Mouse (Mus musculus): ENCODE results near the gene Inava. TPM values are rescaled to one million over a fixed set of nuclear protein-coding genes. Genes with fewer than 3 reads are reported as not detected.

The Inava gene
- polyA plus RNA-seq, 1 experiment from 2014 or later = 5.2 TPM

GRCm38 (mm10) chr1:136227870-136228269 lies 6.2 kb downstream of the Inava start:
- no peaks in the 10 kb centered on the region for H3K9me3 ChIP-seq (replicated peaks; ENCODE audit: control insufficient read depth, low read length)
- WGBS = 57% methylated on average over 4 of the region's 4 CpGs
- peaks cover 37% of the 10 kb centered on the region for H3K4me1 ChIP-seq (ENCODE audit: control insufficient read depth, insufficient read depth, low read length)
- no peak overlapping the region for H3K27ac ChIP-seq (ENCODE audit: low read depth, low read length)
- ATAC-seq = no peak
- H3K36me3 ChIP-seq (ENCODE audit: control insufficient read depth, insufficient read depth, low read length) = peaks cover 34% of the 10 kb centered on the region
- no peak overlapping the region for H3K9ac ChIP-seq (ENCODE audit: low read length)
- no peak overlapping the region for H3K4me2 ChIP-seq (ENCODE audit: low read length)
- H3K27me3 ChIP-seq (replicated peaks; ENCODE audit: control insufficient read depth, insufficient read depth, low read length) = no peaks in the 10 kb centered on the region
- no peak overlapping the region for H3K4me3 ChIP-seq (ENCODE audit: low read depth, low read length)
- DNase-seq (ENCODE audit: low spot score) = no peak

GRCm38 (mm10) chr1:136226626-136227025 lies 7.4 kb downstream of the Inava start:
- no peak overlapping the region for H3K9ac ChIP-seq (ENCODE audit: low read length)
- peaks cover 39% of the 10 kb centered on the region for H3K36me3 ChIP-seq (ENCODE audit: control insufficient read depth, insufficient read depth, low read length)
- H3K9me3 ChIP-seq (replicated peaks; ENCODE audit: control insufficient read depth, low read length) = no peaks in the 10 kb centered on the region
- no peak overlapping the region for H3K4me3 ChIP-seq (ENCODE audit: low read depth, low read length)
- no peak for DNase-seq (ENCODE audit: low spot score)
- H3K27ac ChIP-seq (ENCODE audit: low read depth, low read length) = no peak overlapping the region
- peaks cover 29% of the 10 kb centered on the region for H3K4me1 ChIP-seq (ENCODE audit: control insufficient read depth, insufficient read depth, low read length)
- 94% methylated on average over 8 of the region's 8 CpGs for WGBS
- no peak for ATAC-seq
- H3K4me2 ChIP-seq (ENCODE audit: low read length) = no peak overlapping the region
- no peaks in the 10 kb centered on the region for H3K27me3 ChIP-seq (replicated peaks; ENCODE audit: control insufficient read depth, insufficient read depth, low read length)

DNA sequence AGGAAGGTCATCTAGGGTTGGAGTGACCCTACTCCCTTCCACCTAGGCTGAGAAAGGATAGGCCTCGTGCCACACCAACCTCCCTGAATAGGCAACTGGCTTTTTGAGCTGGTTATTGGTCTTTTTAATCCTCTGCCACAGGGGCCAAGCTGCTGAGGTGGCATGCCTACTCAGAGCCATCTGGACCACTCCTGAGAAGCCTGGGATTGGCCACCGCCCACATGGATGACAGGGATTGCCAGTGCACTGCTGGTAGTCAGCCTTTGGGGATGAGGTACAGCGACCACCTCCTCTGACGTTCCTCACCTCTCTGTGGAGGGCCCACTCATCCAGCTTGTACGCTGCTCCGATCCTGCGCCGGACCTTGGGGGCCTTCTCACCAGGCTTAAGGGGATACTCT lies 8.2 kb downstream of the Inava start:
- Histone ChIP-seq H3K4me1 (ENCODE audit: control insufficient read depth, insufficient read depth, low read length) (peaks cover 21% of the 10 kb centered on the region), H3K4me2 (ENCODE audit: low read length) (no peak overlapping the region), H3K27ac (ENCODE audit: low read depth, low read length) (no peak overlapping the region), H3K9me3 (replicated peaks; ENCODE audit: control insufficient read depth, low read length) (no peaks in the 10 kb centered on the region), H3K4me3 (ENCODE audit: low read depth, low read length) (no peak overlapping the region), H3K27me3 (replicated peaks; ENCODE audit: control insufficient read depth, insufficient read depth, low read length) (no peaks in the 10 kb centered on the region), H3K36me3 (ENCODE audit: control insufficient read depth, insufficient read depth, low read length) (peaks cover 41% of the 10 kb centered on the region), H3K9ac (ENCODE audit: low read length) (no peak overlapping the region)
- 93% methylated on average over 8 of the region's 8 CpGs for WGBS
- DNase-seq (ENCODE audit: low spot score) = no peak
- ATAC-seq = no peak

GRCm38 (mm10) chr1:136223758-136224342 lies 10.2 kb downstream of the Inava start:
- no peak for ATAC-seq
- Histone ChIP-seq H3K27me3 (replicated peaks; ENCODE audit: control insufficient read depth, insufficient read depth, low read length) (no peaks in the 10 kb centered on the region), H3K27ac (ENCODE audit: low read depth, low read length) (no peak overlapping the region), H3K4me1 (ENCODE audit: control insufficient read depth, insufficient read depth, low read length) (peaks cover 10% of the 10 kb centered on the region), H3K9ac (ENCODE audit: low read length) (no peak overlapping the region), H3K4me2 (ENCODE audit: low read length) (no peak overlapping the region), H3K36me3 (ENCODE audit: control insufficient read depth, insufficient read depth, low read length) (peaks cover 58% of the 10 kb centered on the region), H3K4me3 (ENCODE audit: low read depth, low read length) (no peak overlapping the region), H3K9me3 (replicated peaks; ENCODE audit: control insufficient read depth, low read length) (no peaks in the 10 kb centered on the region)
- 94% methylated on average over 10 of the region's 10 CpGs for WGBS
- no peak for DNase-seq (ENCODE audit: low spot score)

GRCm38 (mm10) chr1:136222386-136222785 lies 11.7 kb downstream of the Inava start:
- no peak for ATAC-seq
- Histone ChIP-seq H3K36me3 (ENCODE audit: control insufficient read depth, insufficient read depth, low read length) (peaks cover 71% of the 10 kb centered on the region), H3K4me2 (ENCODE audit: low read length) (no peak overlapping the region), H3K4me3 (ENCODE audit: low read depth, low read length) (no peak overlapping the region), H3K27ac (ENCODE audit: low read depth, low read length) (no peak overlapping the region), H3K4me1 (ENCODE audit: control insufficient read depth, insufficient read depth, low read length) (no peaks in the 10 kb centered on the region), H3K9ac (ENCODE audit: low read length) (no peak overlapping the region), H3K9me3 (replicated peaks; ENCODE audit: control insufficient read depth, low read length) (no peaks in the 10 kb centered on the region), H3K27me3 (replicated peaks; ENCODE audit: control insufficient read depth, insufficient read depth, low read length) (no peaks in the 10 kb centered on the region)
- whole genome bisulfite sequencing = 91% methylated on average over 10 of the region's 10 CpGs
- DNase-seq (ENCODE audit: low spot score) = no peak

DNA sequence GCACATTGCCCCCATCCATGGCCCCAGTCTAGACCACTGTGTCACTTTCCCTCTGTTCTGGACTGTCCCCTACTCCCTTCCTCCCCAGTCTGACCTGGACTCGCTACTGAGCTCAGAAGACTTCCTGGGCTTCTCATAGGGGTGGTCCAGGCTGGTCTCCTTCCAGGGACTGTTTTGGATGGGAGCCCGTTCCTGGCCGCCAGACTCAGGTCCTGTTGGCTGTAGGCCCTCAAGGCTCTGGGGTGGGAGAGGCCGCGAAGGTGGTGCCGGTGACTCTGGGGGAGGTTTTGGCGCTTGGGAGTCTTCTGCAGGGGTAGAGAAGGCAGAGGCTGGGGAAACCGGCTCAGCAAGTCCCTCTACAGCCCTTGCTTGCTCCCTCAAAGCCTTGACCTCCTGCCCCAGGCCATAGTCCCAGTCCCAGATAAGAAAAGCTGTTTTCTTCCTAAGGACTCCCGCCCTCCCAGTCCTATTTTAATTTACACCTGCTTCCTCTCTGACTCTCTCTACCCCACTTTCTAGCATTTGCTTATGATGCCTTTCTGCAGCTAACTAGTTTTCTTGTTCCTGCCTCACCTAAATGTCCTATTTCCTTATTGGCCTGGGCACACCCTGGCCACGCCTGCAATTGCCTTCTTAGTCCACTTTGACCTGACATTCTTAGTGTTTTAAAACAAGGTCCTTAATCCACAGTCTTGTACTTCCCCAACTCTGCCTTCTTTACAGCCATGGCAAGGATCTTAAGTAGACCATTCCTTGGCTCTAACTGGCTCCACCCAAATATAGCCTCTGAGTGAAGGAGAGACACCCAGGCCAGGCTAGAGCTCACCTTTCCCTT lies 13.8 kb downstream of the Inava start:
- H3K4me1 ChIP-seq (ENCODE audit: control insufficient read depth, insufficient read depth, low read length) = no peaks in the 10 kb centered on the region
- H3K36me3 ChIP-seq (ENCODE audit: control insufficient read depth, insufficient read depth, low read length) = peaks cover 75% of the 10 kb centered on the region
- no peak for DNase-seq (ENCODE audit: low spot score)
- 85% methylated on average over 10 of the region's 10 CpGs for WGBS
- no peak overlapping the region for H3K4me3 ChIP-seq (ENCODE audit: low read depth, low read length)
- ATAC-seq = no peak
- no peaks in the 10 kb centered on the region for H3K27me3 ChIP-seq (replicated peaks; ENCODE audit: control insufficient read depth, insufficient read depth, low read length)
- H3K9me3 ChIP-seq (replicated peaks; ENCODE audit: control insufficient read depth, low read length) = no peaks in the 10 kb centered on the region
- no peak overlapping the region for H3K27ac ChIP-seq (ENCODE audit: low read depth, low read length)
- H3K4me2 ChIP-seq (ENCODE audit: low read length) = no peak overlapping the region
- no peak overlapping the region for H3K9ac ChIP-seq (ENCODE audit: low read length)

DNA sequence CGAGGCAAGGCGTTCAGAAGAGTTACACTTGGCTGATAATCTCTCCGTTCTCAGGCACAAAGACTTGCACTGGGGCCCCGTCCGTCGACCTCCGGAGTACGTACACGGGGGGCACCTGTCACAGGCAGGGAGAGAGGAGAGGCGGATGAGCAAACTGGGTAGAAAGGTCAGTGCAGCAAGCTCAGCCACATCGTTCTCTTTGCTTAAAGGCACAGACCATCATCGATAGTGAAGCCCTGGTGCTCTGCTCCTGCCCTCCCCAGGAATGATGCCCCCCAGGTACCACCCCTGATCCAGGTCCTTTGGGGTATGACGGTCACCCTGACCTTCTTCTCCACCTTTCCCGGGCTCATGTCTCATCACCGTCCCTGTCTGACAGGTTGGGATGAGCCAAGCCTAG lies 19.8 kb downstream of the Inava start:
- WGBS = 84% methylated on average over 15 of the region's 15 CpGs
- no peak overlapping the region for H3K27ac ChIP-seq (ENCODE audit: low read depth, low read length)
- DNase-seq (ENCODE audit: low spot score) (no peak), ATAC-seq (no peak)
- peaks cover 55% of the 10 kb centered on the region for H3K36me3 ChIP-seq (ENCODE audit: control insufficient read depth, insufficient read depth, low read length)
- H3K4me2 ChIP-seq (ENCODE audit: low read length) = no peak overlapping the region
- H3K4me1 ChIP-seq (ENCODE audit: control insufficient read depth, insufficient read depth, low read length) = no peaks in the 10 kb centered on the region
- no peak overlapping the region for H3K9ac ChIP-seq (ENCODE audit: low read length)
- H3K9me3 ChIP-seq (replicated peaks; ENCODE audit: control insufficient read depth, low read length) = no peaks in the 10 kb centered on the region
- no peak overlapping the region for H3K4me3 ChIP-seq (ENCODE audit: low read depth, low read length)
- H3K27me3 ChIP-seq (replicated peaks; ENCODE audit: control insufficient read depth, insufficient read depth, low read length) = no peaks in the 10 kb centered on the region

- Histone ChIP-seq H3K27ac (ENCODE audit: low read depth, low read length) (no peak within 1 kb of the TSS), H3K36me3 (ENCODE audit: control insufficient read depth, insufficient read depth, low read length) (peaks cover 41% of the 10 kb centered on the region), H3K27me3 (replicated peaks; ENCODE audit: control insufficient read depth, insufficient read depth, low read length) (no peaks in the 10 kb centered on the region), H3K4me1 (ENCODE audit: control insufficient read depth, insufficient read depth, low read length) (no peaks in the 10 kb centered on the region), H3K9ac (ENCODE audit: low read length) (no peak within 1 kb of the TSS), H3K9me3 (replicated peaks; ENCODE audit: control insufficient read depth, low read length) (no peaks in the 10 kb centered on the region), H3K4me2 (ENCODE audit: low read length) (no peak within 1 kb of the TSS), H3K4me3 (ENCODE audit: low read depth, low read length) (no peak within 1 kb of the TSS)
- 44% methylated on average over 3 of the region's 3 CpGs for WGBS
- ATAC-seq (peak; percentile 50), DNase-seq (ENCODE audit: low spot score) (peak; percentile 64)
Observed at GRCm38 (mm10) chr1:136212803-136213202, 21.3 kb downstream of the Inava start, which contains the start of gene Mroh3. Gene Mroh3 (minus strand): TSS chr1:136212828.

DNA sequence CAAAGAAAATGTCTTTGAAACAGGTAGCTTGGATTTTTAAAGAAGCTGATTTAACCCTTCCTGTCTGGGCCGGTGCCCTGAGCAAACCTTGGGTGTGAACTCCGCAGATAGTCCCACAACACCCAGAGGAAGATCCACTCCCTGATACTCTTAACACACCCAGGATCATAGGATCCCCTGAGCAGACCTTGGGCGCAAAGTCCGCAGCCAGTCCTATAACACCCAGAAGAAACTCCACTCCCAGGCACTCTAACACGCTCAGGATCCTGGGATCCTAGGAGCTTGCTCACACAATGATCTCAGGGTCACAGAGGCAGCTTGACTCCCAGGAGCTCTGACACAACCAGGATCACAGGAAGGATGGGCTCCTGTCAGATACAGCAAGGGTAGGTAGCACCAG lies 44.0 kb downstream of the Inava start:
- DNase-seq (ENCODE audit: low spot score) (no peak), ATAC-seq (no peak)
- no peaks in the 10 kb centered on the region for H3K9me3 ChIP-seq (replicated peaks; ENCODE audit: control insufficient read depth, low read length)
- H3K4me2 ChIP-seq (ENCODE audit: low read length) = no peak overlapping the region
- WGBS = 89% methylated on average over 5 of the region's 5 CpGs
- no peaks in the 10 kb centered on the region for H3K27me3 ChIP-seq (replicated peaks; ENCODE audit: control insufficient read depth, insufficient read depth, low read length)
- no peak overlapping the region for H3K4me3 ChIP-seq (ENCODE audit: low read depth, low read length)
- H3K36me3 ChIP-seq (ENCODE audit: control insufficient read depth, insufficient read depth, low read length) = no peaks in the 10 kb centered on the region
- H3K27ac ChIP-seq (ENCODE audit: low read depth, low read length) = no peak overlapping the region
- no peak overlapping the region for H3K9ac ChIP-seq (ENCODE audit: low read length)
- H3K4me1 ChIP-seq (ENCODE audit: control insufficient read depth, insufficient read depth, low read length) = no peaks in the 10 kb centered on the region

Measured in forebrain, embryonic 14.5 days (tissue).